Mouse (Mus musculus) liver, embryonic 14.5 days (tissue): ENCODE data around the gene C2cd5.

Source experiments
- CTCF ChIP-seq: IDR thresholded peaks from 2 replicates; pipeline ENCODE4 v1.5.1; 2016; ENCODE audit warnings: antibody characterized with exemption, low read depth, control low read depth
- EP300 ChIP-seq: IDR thresholded peaks from 2 replicates; pipeline ENCODE4 v1.6.1; 2016; ENCODE audit warnings: antibody characterized with exemption, low read depth

DNA sequence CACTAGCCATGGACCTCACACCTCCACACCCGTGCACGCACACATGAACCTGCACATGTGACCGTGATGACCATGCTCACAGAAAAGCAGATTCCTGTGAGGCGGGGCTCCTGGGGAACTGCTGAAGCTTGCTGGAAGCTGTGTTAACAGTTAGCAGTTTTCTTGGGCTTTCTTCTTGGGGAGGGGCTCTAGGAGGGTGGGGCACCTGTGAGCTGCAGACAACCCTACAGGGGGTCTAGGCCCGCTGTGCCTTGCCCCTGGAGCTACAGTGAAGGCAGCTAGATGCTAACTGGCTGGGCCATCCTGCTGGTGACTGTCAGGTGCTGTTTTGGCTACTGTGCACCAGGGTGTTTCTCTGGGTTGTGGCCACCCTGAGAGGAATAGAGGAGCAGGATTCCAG, 91.1 kb downstream of the C2cd5 start:
- TF ChIP-seq CTCF (no peak), EP300 (no peak)
